Mouse (Mus musculus): Measurements from ENCODE around the gene Dis3l2.

DNA sequence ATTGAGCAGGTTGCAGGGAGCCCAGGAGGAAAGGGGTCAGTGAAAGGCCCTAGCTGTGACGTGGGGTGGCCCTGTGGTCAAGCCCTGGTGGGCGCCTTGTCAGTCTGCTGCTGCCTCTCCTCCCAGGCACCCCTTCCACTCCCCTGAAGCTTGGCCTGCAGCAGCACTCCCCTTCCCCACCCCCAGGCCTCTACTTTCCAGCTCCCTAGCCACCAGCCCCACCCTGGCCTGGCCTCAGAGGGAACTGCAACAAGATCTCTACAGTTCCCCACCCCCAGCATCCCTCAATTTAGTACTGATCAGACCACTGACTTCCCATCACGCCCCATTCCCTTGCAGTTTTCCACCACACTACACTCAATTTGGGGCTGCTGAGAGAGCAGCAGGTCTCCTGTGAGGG lies 332.7 kb downstream of the Dis3l2 start:
- no peak for TF ChIP-seq CTCF (IDR thresholded peaks at IDR 0.05; ENCODE audit: insufficient read depth, low read length)
- TF ChIP-seq POLR2A (IDR thresholded peaks at IDR 0.05; ENCODE audit: borderline replicate concordance, extremely low read depth, low read depth, low read length): no peak
